ENCODE assay signal across 8 mouse cellular contexts in genomic region chr1:184793163-184793876, GRCm38 (mm10). TPM values are rescaled to one million over a fixed set of nuclear protein-coding genes. Genes with fewer than 3 reads are reported as not detected.
DNase-seq lines count a peak whose midpoint lies in the region; ATAC-seq and TF ChIP-seq lines count a peak whose summit lies in the region.

No protein-coding gene starts in this region.

- peak; percentile 58 for TF ChIP-seq CTCF in heart, adult 2 months (IDR thresholded peaks at IDR 0.05)

- no peaks in the 10 kb centered on the region for H3K27me3 ChIP-seq in heart, adult 2 months (ENCODE audit: control insufficient read depth, insufficient read depth, low read length)
- peaks cover 6% of the 10 kb centered on the region for H3K27me3 ChIP-seq in lung, embryonic 16.5 days (ENCODE audit: control insufficient read depth, insufficient read depth, low read depth, low read length)

- no peaks in the 10 kb centered on the region for H3K9me3 ChIP-seq in lung, embryonic 16.5 days (ENCODE audit: control insufficient read depth, low read length)

- no peak overlapping the region for H3K4me3 ChIP-seq in heart, adult 2 months
- H3K4me3 ChIP-seq in lung, embryonic 16.5 days (ENCODE audit: low read length): no peak overlapping the region

- H3K4me1 ChIP-seq in heart, adult 2 months (ENCODE audit: control insufficient read depth, insufficient read depth, low read length): no peaks in the 10 kb centered on the region
- no peaks in the 10 kb centered on the region for H3K4me1 ChIP-seq in lung, embryonic 16.5 days (replicated peaks; ENCODE audit: control insufficient read depth, insufficient read depth, low read length)

- no peak overlapping the region for H3K27ac ChIP-seq in heart, adult 2 months
- H3K27ac ChIP-seq in lung, embryonic 16.5 days (ENCODE audit: low read length): no peak overlapping the region

- no peak for TF ChIP-seq POLR2A in heart, adult 2 months (IDR thresholded peaks at IDR 0.05; ENCODE audit: insufficient read depth, low read depth, low read length)

- intact Hi-C loops in heart, adult 2 months (cut with DNase I): loop anchor here (5.0 kb wide), 1 partner anchor 526 kb away; no protein-coding TSS in a partner anchor
- intact Hi-C loops in gastrocnemius, postnatal 14 days (cut with DNase I; ENCODE audit: low total_unique reads): no loop called here

- no peak for TF ChIP-seq EP300 in heart, adult 2 months (IDR thresholded peaks at IDR 0.05; ENCODE audit: insufficient read depth, low read depth, low read length)

- no peak overlapping the region for H3K4me2 ChIP-seq in lung, embryonic 16.5 days (ENCODE audit: low read depth, low read length)

- H3K9ac ChIP-seq in heart, adult 2 months (ENCODE audit: low read depth, low read length): no peak overlapping the region
- no peak overlapping the region for H3K9ac ChIP-seq in lung, embryonic 16.5 days (ENCODE audit: low read length)

- no peaks in the 10 kb centered on the region for H3K36me3 ChIP-seq in heart, adult 2 months (ENCODE audit: control insufficient read depth, insufficient read depth, low read length)
- H3K36me3 ChIP-seq in lung, embryonic 16.5 days (ENCODE audit: control insufficient read depth, insufficient read depth, low read length): no peaks in the 10 kb centered on the region

- ATAC-seq in lung, embryonic 16.5 days (ENCODE audit: low read depth): peak; percentile 69

- peak; percentile 46 to 55 for DNase-seq in heart, adult 2 months
- DNase-seq in heart, adult 11 months: no peak
- peak; percentile 56 to 75 for DNase-seq in adrenal gland, postnatal 36 days
- peak; percentile 58 for DNase-seq in gastrocnemius, postnatal 14 days
- DNase-seq in kidney, adult 18-20 months: peak; percentile 37
- peak; percentile 74 for DNase-seq in retina, postnatal 1 day
- DNase-seq in urinary bladder, postnatal 36 days (ENCODE audit: low spot score in 2 of 2): peak; percentile 26 to 44

- no peaks in the 10 kb centered on the region for H3K79me2 ChIP-seq in heart, adult 2 months (replicated peaks; ENCODE audit: control insufficient read depth, insufficient read depth, low read length)

- WGBS in heart, adult 2 months: 18% methylated on average over 27 of the region's 27 CpGs
- WGBS in lung, embryonic 16.5 days: 16% methylated on average over 27 of the region's 27 CpGs

RNA-seq across cellular contexts. Expression of gene Marc1, which starts 17.8 kb away (rescaled TPM):
- total RNA-seq in heart, adult 2 months (2021): not detected
- polyA plus RNA-seq in heart, adult 2 months (2012; rRNA removed): 0.20 and 0.41 TPM in 2 replicates
- 1 to 10 TPM; 3.7 to 7.4 TPM for total RNA-seq in adrenal gland, postnatal 36 days (2021)
- under 1 TPM in 1 of 2 experiments, not detected in 1; 0.13 TPM for total RNA-seq in gastrocnemius, postnatal 14 days (2021)
- 0.15 and 0.79 TPM in 2 replicates for polyA plus RNA-seq in lung, embryonic 16.5 days (2015; fragmentation: Nextera tagmentation; extraction: Ambion mirVana)

RNA-seq across cellular contexts. Expression of gene Marc2, which starts 52.9 kb away (rescaled TPM):
- 100 to 1,000 TPM; 106 to 146 TPM for total RNA-seq in heart, adult 2 months (2021)
- 41.6 and 56.6 TPM in 2 replicates for polyA plus RNA-seq in heart, adult 2 months (2012; rRNA removed)
- 100 to 1,000 TPM; 380 to 404 TPM for total RNA-seq in adrenal gland, postnatal 36 days (2021)
- total RNA-seq in gastrocnemius, postnatal 14 days (2021): 100 to 1,000 TPM; 136 to 145 TPM
- polyA plus RNA-seq in lung, embryonic 16.5 days (2015; fragmentation: Nextera tagmentation; extraction: Ambion mirVana): 154 and 166 TPM in 2 replicates

Comparison
In these comparisons a context has a peak if more than half of its experiments do, and no peak if none do; other contexts are left out.
1. RNA of gene Marc1, which starts 17.8 kb away (total RNA-seq): 3.7 to 7.4 TPM in adrenal gland, postnatal 36 days; 0.13 TPM in gastrocnemius, postnatal 14 days and not detected in heart, adult 2 months; every median in the first group is over 4 times any median in the second.